Mouse (Mus musculus) midbrain, embryonic 14.5 days (tissue): ENCODE data around the gene Mvd. TPM values are rescaled to one million over a fixed set of nuclear protein-coding genes. Genes with fewer than 3 reads are reported as not detected.

ENCODE experiments used
- ATAC-seq: fragments of 200-750 bp; cut with Nextera tagmentation; 2 replicates; pipeline ENCODE4 v1.8.0; 2017; ENCODE audit warnings: moderate number of reproducible peaks, moderate library complexity; ENCODE audit not compliant: low FRiP score, low TSS enrichment
- DNase-seq: peaks from one replicate; pipeline ENCODE4 v3.0.0-alpha.2; 2015
- H3K27ac ChIP-seq: fragments of 300-500 bp; sonication (generic); replicated peaks from 2 replicates; pipeline ENCODE4 v1.5.1; 2014; ENCODE audit warnings: mild to moderate bottlenecking, low read depth, low read length, moderate library complexity
- H3K27me3 ChIP-seq: fragments of 300-500 bp; sonication (generic); 2 replicates; pipeline ENCODE4 v1.6.1; 2014; ENCODE audit warnings: low read length, control low read depth, mixed read lengths; ENCODE audit not compliant: control insufficient read depth, insufficient read depth
- H3K36me3 ChIP-seq: fragments of 300-500 bp; sonication (generic); 2 replicates; pipeline ENCODE4 v1.6.1; 2014; ENCODE audit warnings: low read length, control low read depth; ENCODE audit not compliant: control insufficient read depth, insufficient read depth
- H3K4me1 ChIP-seq: fragments of 300-500 bp; sonication (generic); 2 replicates; pipeline ENCODE4 v1.6.1; 2014; ENCODE audit warnings: mild to moderate bottlenecking, antibody characterized with exemption, low read length, control low read depth; ENCODE audit not compliant: control insufficient read depth, insufficient read depth
- H3K4me2 ChIP-seq: fragments of 300-500 bp; sonication (generic); 2 replicates; pipeline ENCODE4 v1.6.1; 2014; ENCODE audit warnings: mild to moderate bottlenecking, low read length, moderate library complexity
- H3K4me3 ChIP-seq: fragments of 300-500 bp; sonication (generic); replicated peaks from 2 replicates; pipeline ENCODE4 v1.5.1; 2014; ENCODE audit warnings: low read depth, low read length
- H3K9ac ChIP-seq: fragments of 300-500 bp; sonication (generic); replicated peaks from 2 replicates; pipeline ENCODE4 v1.6.1; 2014; ENCODE audit warnings: mild to moderate bottlenecking, low read length, moderate library complexity
- H3K9me3 ChIP-seq: fragments of 300-500 bp; sonication (generic); 2 replicates; pipeline ENCODE4 v1.6.1; 2016; ENCODE audit warnings: low read length, control low read depth, mixed read lengths; ENCODE audit not compliant: control insufficient read depth
- WGBS: fragments of 180-500 bp; shearing (Covaris S2); extraction: QIAGEN DNeasy Blood & Tissue Kit; methylation state at CpG from one replicate; pipeline ENCODE4 v1.1.7; 2014; 5-methylcytosine and 5-hydroxymethylcytosine counted together
- polyA plus RNA-seq: library from polyadenylated mRNA; unstranded; fragments of >200 nt; fragmentation: Nextera tagmentation; extraction: Ambion mirVana; gene quantifications from 2 replicates; pipeline ENCODE4 v1.2.1, GENCODE M21; 2014

Mvd gene
- polyA plus RNA-seq, 1 experiment from 2014 or later: 47.1 TPM

- 74% methylated on average over 11 of the region's 11 CpGs for WGBS
- H3K27ac ChIP-seq: no peak overlapping the region
- no peak overlapping the region for H3K9ac ChIP-seq
- H3K4me3 ChIP-seq: no peak overlapping the region
- H3K4me2 ChIP-seq: no peak overlapping the region
- peaks cover 48% of the 10 kb centered on the region for H3K36me3 ChIP-seq
- ATAC-seq: no peak; the same call in 1 of the 2 replicates
- H3K27me3 ChIP-seq: no peaks in the 10 kb centered on the region
- H3K9me3 ChIP-seq: no peaks in the 10 kb centered on the region
- peak; percentile 12 for DNase-seq
- H3K4me1 ChIP-seq: peaks cover 10% of the 10 kb centered on the region
Measured at GRCm38 (mm10) chr8:122433269-122433905, 9.8 kb downstream of the Mvd start.

GRCm38 (mm10) chr8:122432443-122433268, 10.6 kb downstream of the Mvd start, which contains the start of gene Cyba:
Cyba (minus strand) TSS chr8:122432930.
- H3K4me1 ChIP-seq: peaks cover 10% of the 10 kb centered on the region
- H3K36me3 ChIP-seq: peaks cover 41% of the 10 kb centered on the region
- peak within 1 kb of the TSS; percentile 42; the same call in 1 of the 2 replicates for H3K9ac ChIP-seq
- DNase-seq (peak; percentile 45), ATAC-seq (peak; percentile 63; the same call in 1 of the 2 replicates)
- H3K9me3 ChIP-seq: no peaks in the 10 kb centered on the region
- H3K4me2 ChIP-seq: peak within 1 kb of the TSS; percentile 56
- no peaks in the 10 kb centered on the region for H3K27me3 ChIP-seq
- peak within 1 kb of the TSS; percentile 27 for H3K4me3 ChIP-seq
- H3K27ac ChIP-seq: no peak within 1 kb of the TSS
- WGBS: 6% methylated on average over 43 of the region's 45 CpGs

- Histone ChIP-seq H3K9me3 (no peaks in the 10 kb centered on the region), H3K4me3 (peak overlapping the region; percentile 27), H3K27me3 (no peaks in the 10 kb centered on the region), H3K36me3 (peaks cover 33% of the 10 kb centered on the region), H3K4me1 (peaks cover 10% of the 10 kb centered on the region), H3K4me2 (peak overlapping the region; percentile 56), H3K9ac (peak overlapping the region; percentile 42; the same call in 1 of the 2 replicates), H3K27ac (no peak overlapping the region)
- 36% methylated on average over 18 of the region's 18 CpGs for WGBS
- peak; percentile 17 for DNase-seq
- no peak for ATAC-seq
Measured at GRCm38 (mm10) chr8:122431694-122432442, 11.4 kb downstream of the Mvd start.

- peaks cover 24% of the 10 kb centered on the region for H3K36me3 ChIP-seq
- ATAC-seq (no peak), DNase-seq (no peak)
- H3K4me2 ChIP-seq: no peak overlapping the region
- H3K9me3 ChIP-seq: no peaks in the 10 kb centered on the region
- WGBS: 83% methylated on average over 3 of the region's 3 CpGs
- peaks cover 10% of the 10 kb centered on the region for H3K4me1 ChIP-seq
- H3K27me3 ChIP-seq: no peaks in the 10 kb centered on the region
- no peak overlapping the region for H3K9ac ChIP-seq
- H3K27ac ChIP-seq: no peak overlapping the region
- no peak overlapping the region for H3K4me3 ChIP-seq
Measured at GRCm38 (mm10) chr8:122430646-122431045, 12.6 kb downstream of the Mvd start.

- DNase-seq (no peak), ATAC-seq (no peak)
- H3K4me1 ChIP-seq: peaks cover 10% of the 10 kb centered on the region
- H3K27ac ChIP-seq: no peak overlapping the region
- H3K27me3 ChIP-seq: no peaks in the 10 kb centered on the region
- H3K9me3 ChIP-seq: no peaks in the 10 kb centered on the region
- no peak overlapping the region for H3K9ac ChIP-seq
- H3K4me2 ChIP-seq: no peak overlapping the region
- H3K4me3 ChIP-seq: no peak overlapping the region
- 85% methylated on average over 10 of the region's 10 CpGs for WGBS
- H3K36me3 ChIP-seq: peaks cover 19% of the 10 kb centered on the region
Measured at GRCm38 (mm10) chr8:122430058-122430636, 13.1 kb downstream of the Mvd start.

GRCm38 (mm10) chr8:122428163-122428562, 15.1 kb downstream of the Mvd start:
- Histone ChIP-seq H3K4me3 (no peak overlapping the region), H3K36me3 (0 out of 2 replicates have a peak, but pooled peaks cover under 1% of the 10 kb centered on the region), H3K27me3 (no peaks in the 10 kb centered on the region), H3K9ac (no peak overlapping the region), H3K9me3 (no peaks in the 10 kb centered on the region), H3K4me1 (peaks cover 10% of the 10 kb centered on the region), H3K4me2 (no peak overlapping the region), H3K27ac (no peak overlapping the region)
- ATAC-seq (no peak), DNase-seq (no peak)
- 89% methylated on average over 9 of the region's 9 CpGs for WGBS

GRCm38 (mm10) chr8:122427607-122428006, 15.6 kb downstream of the Mvd start:
- no peak for ATAC-seq
- no peaks in the 10 kb centered on the region for H3K36me3 ChIP-seq
- no peak overlapping the region for H3K27ac ChIP-seq
- WGBS: 90% methylated on average over 7 of the region's 7 CpGs
- H3K4me1 ChIP-seq: peaks cover 7% of the 10 kb centered on the region
- DNase-seq: no peak
- H3K27me3 ChIP-seq: no peaks in the 10 kb centered on the region
- no peak overlapping the region for H3K4me3 ChIP-seq
- H3K9me3 ChIP-seq: no peaks in the 10 kb centered on the region
- H3K9ac ChIP-seq: no peak overlapping the region
- no peak overlapping the region for H3K4me2 ChIP-seq

- Histone ChIP-seq H3K4me2 (no peak overlapping the region), H3K27ac (no peak overlapping the region), H3K9ac (no peak overlapping the region), H3K27me3 (no peaks in the 10 kb centered on the region), H3K36me3 (no peaks in the 10 kb centered on the region), H3K4me1 (no peaks in the 10 kb centered on the region), H3K4me3 (no peak overlapping the region), H3K9me3 (no peaks in the 10 kb centered on the region)
- DNase-seq (no peak), ATAC-seq (no peak)
- 82% methylated on average over 9 of the region's 9 CpGs for WGBS
Measured at GRCm38 (mm10) chr8:122426145-122426544, 17.1 kb downstream of the Mvd start.
